Mouse (Mus musculus): ENCODE measurements around the gene Klhl25.
"Not testable (repeated sequence)": the region's sequence is repeated elsewhere in the genome, so short reads cannot be mapped to it uniquely, and the experiment has no call there.

The Klhl25 gene

GRCm38 (mm10) chr7:75873216-75873615, 25.1 kb downstream of the Klhl25 start:
- no peak for DNase-seq (ENCODE audit: low spot score in 2 of 2)

- DNase-seq (ENCODE audit: low spot score in 2 of 2), result no peak
These were observed 25.6 kb downstream of the Klhl25 start for GRCm38 (mm10) chr7:75873746-75874145.

- not testable (repeated sequence) for DNase-seq (ENCODE audit: low spot score in 2 of 2)
These were observed 31.3 kb downstream of the Klhl25 start for GRCm38 (mm10) chr7:75879436-75879835.

DNA sequence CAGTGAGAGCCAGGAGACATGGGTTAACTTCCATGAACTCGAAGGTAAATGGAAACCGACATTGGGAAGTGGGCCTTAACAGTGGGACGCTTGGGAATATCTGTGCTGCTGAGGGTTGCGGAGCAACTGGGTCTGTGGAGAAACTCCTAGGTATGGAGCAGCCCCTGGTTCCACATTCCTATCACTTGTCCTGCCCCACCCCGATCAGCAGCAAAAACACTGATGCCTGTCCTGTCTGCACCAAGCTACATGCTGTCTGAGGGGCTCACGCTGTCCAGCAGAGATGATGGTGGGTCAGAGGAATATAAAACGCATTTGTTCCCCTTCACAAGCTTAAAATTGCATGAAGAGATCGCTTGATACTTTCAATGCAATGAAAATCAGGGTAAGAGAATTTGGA, 32.1 kb downstream of the Klhl25 start:
- DNase-seq (ENCODE audit: low spot score in 2 of 2), result no peak

- peak; percentile 68 to 82 for DNase-seq (ENCODE audit: low spot score in 2 of 2)
These were observed 32.5 kb downstream of the Klhl25 start for GRCm38 (mm10) chr7:75880650-75881049.

GRCm38 (mm10) chr7:75881376-75881775, 33.3 kb downstream of the Klhl25 start:
- DNase-seq (ENCODE audit: low spot score in 2 of 2), result peak in 1 of 2 experiments; percentile 22

DNA sequence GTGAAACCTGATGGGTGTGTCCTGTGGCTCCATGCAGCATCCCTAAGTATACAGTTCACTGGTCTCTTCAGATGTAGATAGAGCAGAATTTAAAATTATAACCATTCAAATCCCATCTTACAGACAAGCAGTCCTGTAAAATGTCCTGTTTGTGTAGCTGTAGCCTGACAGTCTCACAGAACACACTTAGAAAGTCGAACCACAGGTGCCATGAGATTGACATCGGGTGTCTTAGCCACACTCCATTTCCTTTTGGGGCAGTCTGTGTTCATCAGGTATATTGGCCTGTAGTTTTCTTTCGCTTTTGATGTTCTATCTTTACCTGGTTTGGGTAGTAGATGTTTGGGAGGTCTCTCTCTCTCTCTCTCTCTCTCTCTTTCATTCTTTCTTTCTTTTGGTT, 33.7 kb downstream of the Klhl25 start:
- DNase-seq (ENCODE audit: low spot score in 2 of 2), result no peak

DNA sequence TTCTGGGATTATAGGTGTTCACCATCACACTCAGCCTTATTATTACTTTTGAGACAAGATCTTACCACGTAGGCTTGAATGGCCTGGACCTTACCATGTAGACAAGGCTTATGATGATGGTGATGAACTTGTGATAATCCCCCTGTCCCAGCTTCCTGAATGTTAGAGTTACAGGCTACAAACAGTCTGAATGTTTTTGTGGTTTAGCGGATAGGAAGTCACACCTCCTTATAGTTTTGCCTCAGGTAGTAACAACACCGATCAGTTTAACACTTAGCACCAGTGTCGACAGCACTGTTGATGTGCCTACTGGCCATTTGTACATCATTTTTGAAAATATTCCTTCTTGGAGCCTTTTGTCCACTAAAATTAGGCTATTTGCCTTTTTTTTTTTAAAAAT, 43.4 kb downstream of the Klhl25 start:
- no peak for DNase-seq (ENCODE audit: low spot score in 2 of 2)

DNA sequence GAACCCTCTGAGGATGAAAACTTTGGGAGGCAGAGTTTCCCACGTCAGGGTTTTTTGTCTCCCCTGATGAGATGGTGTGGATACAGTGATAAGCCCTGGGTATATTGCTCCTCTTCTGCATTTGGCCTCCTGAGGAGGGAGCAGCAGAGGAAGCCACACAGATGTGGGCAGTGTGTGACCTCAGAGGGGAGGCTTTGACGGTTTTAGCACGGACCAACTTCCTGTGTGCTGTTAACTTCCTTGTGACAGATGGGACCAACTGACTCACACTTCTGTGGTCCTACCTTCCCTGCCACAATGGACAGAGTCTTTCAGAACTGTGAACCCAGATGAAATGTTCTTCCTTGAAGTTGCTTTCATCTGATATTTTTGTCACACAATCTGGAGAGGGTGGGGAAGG, 44.6 kb downstream of the Klhl25 start:
- DNase-seq (ENCODE audit: low spot score in 2 of 2), result no peak

GRCm38 (mm10) chr7:75893709-75894108, 45.6 kb downstream of the Klhl25 start:
- DNase-seq (ENCODE audit: low spot score in 2 of 2), result peak in 1 of 2 experiments; percentile 39

DNA sequence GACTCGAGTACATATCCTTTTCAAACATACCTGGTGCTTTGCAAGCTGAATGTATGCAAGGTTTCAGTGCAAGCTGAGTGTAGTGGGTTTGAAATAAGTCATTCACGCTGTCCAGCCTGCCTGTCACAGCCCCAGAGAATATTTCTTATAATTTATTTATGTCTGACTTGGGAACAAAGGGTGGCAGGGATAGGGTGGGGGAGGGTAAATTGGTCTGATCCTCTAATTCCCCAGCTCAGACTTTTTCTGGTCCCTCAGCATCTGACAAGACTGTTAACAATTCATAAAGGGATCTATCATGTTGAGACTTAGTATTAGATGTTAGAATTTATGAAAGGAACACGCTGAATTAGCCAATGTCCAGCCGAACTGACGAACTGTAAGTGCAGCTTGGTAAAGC, 48.9 kb downstream of the Klhl25 start:
- no peak for DNase-seq (ENCODE audit: low spot score in 2 of 2)

DNA sequence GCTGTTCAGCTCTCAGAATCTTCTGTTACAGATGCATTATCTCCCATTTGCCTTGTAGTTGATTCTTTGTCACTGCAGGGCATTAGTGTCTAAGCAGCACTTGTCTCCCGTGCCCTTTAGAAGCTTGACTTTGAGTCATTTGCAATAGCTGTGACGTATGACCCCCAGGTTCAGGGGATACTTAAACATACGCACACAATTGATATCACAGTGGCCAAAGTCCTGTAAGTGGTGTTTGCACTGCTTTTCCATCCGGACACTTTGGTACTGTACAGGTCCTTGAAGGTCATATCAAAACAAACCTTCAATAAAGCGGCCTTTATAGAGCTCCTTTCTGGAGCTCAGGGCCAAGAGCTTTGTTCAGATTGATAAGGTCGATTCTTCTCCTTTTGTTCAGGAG, 51.0 kb downstream of the Klhl25 start:
- no peak for DNase-seq (ENCODE audit: low spot score in 2 of 2)

DNA sequence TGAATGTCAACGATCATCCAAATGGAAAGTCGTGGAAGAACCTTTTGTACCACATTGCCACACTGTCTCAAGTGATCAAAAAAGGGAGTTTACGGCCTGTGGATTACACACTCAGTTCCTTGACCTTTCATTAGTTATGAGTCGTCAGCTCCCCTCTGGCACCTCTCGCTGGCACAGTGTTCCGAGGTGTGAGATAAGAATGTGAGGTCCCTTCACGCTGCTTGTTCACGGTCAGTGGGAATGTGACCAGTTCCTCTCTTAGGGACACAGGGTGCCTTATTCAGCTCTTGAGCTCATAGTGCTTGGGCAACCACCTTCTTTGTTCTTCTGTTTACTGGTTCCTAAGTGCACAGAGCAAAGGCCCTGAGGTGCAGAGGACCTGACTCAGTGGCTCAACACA, 51.4 kb downstream of the Klhl25 start:
- no peak for DNase-seq (ENCODE audit: low spot score in 2 of 2)

- DNase-seq (ENCODE audit: low spot score in 2 of 2), result no peak
These were observed 51.8 kb downstream of the Klhl25 start for GRCm38 (mm10) chr7:75899954-75900353.

GRCm38 (mm10) chr7:75905145-75905544, 57.0 kb downstream of the Klhl25 start:
- no peak for DNase-seq (ENCODE audit: low spot score in 2 of 2)

- DNase-seq (ENCODE audit: low spot score in 2 of 2), result peak in 1 of 2 experiments; percentile 7
These were observed 62.0 kb downstream of the Klhl25 start for GRCm38 (mm10) chr7:75910035-75910651.

- no peak for DNase-seq (ENCODE audit: low spot score in 2 of 2)
These were observed 62.5 kb downstream of the Klhl25 start for GRCm38 (mm10) chr7:75910652-75911035.

DNA sequence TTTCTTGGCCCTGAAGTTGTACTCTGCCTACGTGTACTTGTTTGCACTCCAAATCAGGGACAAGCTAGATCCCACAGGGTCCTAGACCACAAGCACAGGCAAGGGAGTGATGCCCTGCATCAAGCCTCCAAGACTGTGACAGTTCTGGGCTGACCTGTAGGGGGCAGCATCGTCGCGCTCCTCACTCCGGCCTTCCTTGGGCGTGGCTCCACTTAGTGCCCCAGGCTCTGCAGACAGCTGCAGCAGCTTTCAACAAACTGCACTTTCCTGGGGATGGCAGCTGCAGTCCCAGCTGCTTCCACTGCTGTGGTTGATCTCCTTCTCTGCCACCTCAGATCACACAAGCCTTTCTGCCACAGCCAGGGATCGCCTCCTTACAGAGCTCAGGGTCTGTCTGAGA, 65.8 kb downstream of the Klhl25 start:
- DNase-seq (ENCODE audit: low spot score in 2 of 2), result peak; percentile 64 to 78

DNA sequence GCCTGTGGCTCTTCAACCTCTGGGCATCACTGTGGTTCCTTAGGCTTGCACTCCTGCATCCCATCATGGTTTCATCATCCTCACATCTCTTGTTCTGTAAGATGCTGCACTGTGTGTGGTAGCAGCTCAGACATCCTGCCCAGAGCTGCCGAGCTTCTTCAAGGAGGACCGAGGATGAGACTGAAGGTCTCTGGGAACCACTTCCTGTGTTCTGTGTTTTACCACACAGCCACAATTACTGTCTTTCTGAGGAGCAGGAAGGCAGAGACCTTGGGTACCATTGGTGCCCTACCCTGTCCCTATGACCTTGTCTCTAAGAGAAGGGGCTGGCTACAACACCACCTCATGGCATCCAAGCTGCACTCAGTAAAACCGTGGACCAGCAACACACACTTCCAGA, 67.4 kb downstream of the Klhl25 start:
- not testable (repeated sequence) for DNase-seq (ENCODE audit: low spot score in 2 of 2)

GRCm38 (mm10) chr7:75917662-75918061, 69.6 kb downstream of the Klhl25 start:
- no peak for DNase-seq (ENCODE audit: low spot score in 2 of 2)

- DNase-seq (ENCODE audit: low spot score in 2 of 2), result not testable (repeated sequence)
These were observed 71.6 kb downstream of the Klhl25 start for GRCm38 (mm10) chr7:75919745-75920144.

All from urinary bladder, postnatal 36 days (tissue).